Mouse (Mus musculus): ENCODE measurements around the gene Parvb.

The Parvb gene

DNA sequence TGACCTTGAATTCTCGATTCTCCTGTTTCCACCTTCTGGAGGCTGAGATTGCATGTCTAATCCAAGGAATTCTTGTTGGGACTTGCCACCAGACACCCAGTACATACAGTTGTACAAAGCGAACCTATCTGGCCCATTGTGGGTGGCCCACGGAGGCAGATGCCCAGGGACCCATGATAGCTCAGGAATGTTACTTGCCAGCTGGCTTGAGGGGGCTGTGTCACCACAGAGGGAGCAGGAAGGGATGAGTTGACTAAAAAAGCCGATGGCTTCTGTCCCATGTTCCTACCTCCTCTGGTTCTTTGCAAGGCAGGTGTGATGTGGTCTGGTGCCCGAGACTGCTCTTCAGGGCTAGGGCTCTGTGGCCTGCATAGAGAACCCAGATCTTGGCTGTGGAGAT lies 59.3 kb downstream of the Parvb start:
- DNase-seq (ENCODE audit: low spot score in 2 of 2): no peak

- no peak for DNase-seq (ENCODE audit: low spot score in 2 of 2)
These were observed 61.7 kb downstream of the Parvb start for GRCm38 (mm10) chr15:84293590-84293989.

GRCm38 (mm10) chr15:84294391-84294790 lies 62.5 kb downstream of the Parvb start:
- DNase-seq (ENCODE audit: low spot score in 2 of 2): no peak

DNA sequence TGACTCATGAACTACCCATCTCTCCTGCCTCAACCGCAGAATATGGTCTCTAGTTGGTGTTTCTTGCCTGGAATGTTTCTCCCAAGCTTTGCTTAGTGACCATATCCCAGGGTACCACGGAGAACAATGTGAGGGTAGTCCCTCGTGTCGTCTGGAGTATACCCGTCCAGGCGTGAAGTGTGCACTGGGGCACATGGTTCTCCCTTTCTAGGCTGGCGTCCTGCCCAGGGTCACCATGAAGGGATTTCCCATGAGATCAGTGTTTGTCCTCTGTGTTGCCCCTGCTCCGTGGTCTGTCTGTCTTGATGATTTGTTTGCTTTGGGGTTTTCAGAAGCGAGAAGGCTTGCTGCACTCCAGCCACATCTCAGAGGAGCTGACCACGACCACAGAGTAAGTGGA lies 63.4 kb downstream of the Parvb start:
- no peak for DNase-seq (ENCODE audit: low spot score in 2 of 2)

DNA sequence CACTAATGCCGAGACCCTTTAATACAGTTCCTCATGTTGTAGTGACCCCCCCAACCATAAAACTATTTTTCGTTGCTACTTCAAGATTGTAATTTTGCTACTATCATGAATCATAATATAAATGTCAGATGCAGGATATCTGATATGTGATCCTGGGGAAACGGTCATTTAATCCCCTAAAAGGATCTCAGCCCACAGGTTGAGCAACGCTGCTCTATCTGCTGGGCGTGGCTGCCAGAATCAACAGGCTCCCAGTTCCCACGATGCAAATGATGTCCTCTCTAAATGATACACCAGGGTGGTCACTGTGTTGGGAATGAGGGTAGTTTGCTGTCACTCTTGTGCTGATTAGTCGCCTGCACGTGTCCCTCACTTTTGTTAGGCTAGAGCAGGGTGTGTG lies 65.6 kb downstream of the Parvb start:
- DNase-seq (ENCODE audit: low spot score in 2 of 2): no peak

DNA sequence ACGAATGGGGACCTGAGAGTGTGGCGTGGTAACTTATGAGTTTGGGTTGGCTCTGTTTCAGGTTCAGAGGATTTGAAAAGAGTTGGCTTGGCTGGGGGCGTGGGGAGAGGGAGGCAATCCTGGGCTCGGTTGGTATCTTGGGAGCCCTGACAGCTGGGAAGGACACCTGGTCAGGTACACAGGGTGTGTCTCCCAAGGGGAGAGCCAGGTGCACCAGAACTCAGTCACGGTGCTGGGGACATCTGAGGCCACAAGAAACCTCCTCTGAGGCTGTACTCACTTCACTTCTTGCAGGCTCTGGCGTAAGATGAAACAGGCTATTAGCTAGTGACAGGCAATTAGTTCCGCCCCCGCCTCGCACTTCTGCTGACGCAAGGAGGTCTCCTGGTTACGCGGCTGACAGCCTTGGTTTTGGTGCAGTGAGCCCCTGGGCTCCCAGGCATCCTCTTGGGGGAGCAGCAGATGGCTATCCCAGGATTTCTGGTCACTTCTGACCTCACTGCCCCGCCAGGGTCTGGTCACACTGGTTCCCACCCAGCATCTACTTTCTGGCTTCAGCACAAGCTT lies 67.0 kb downstream of the Parvb start:
- no peak for DNase-seq (ENCODE audit: low spot score in 2 of 2)

DNA sequence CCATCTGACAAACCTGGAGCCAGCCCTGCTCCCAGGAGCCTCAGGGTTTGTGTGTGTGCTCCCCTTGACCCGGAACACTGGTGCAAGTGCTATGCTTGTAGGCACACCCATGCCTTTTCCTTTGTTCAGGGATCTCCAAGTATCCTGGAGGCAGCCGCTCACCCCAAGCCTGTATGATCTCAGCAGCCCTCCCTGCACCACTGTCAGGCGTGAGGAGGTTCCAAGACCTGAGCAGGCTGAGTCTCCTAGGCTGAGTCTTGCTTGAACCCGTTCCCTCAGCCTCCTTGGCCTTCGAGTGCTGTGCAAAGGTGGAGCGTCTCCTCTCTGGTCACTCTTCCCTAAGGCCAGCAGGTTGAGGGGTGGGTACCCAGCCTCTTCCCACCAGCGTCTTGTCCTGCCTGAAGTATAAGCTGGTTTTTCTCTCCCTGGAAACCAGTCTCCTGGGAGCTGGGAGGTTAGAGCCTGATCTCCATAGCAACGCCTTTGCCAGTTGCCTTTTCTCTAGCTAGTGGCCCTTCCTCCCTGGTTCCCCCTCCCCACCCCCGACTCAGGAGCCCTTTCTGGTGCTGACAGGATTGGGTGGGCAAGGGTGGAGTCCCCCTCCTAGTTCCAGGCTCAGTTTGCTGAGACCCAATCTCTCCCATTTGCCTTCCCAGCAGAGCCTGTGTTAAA lies 68.0 kb downstream of the Parvb start:
- DNase-seq (ENCODE audit: low spot score in 2 of 2): no peak

DNA sequence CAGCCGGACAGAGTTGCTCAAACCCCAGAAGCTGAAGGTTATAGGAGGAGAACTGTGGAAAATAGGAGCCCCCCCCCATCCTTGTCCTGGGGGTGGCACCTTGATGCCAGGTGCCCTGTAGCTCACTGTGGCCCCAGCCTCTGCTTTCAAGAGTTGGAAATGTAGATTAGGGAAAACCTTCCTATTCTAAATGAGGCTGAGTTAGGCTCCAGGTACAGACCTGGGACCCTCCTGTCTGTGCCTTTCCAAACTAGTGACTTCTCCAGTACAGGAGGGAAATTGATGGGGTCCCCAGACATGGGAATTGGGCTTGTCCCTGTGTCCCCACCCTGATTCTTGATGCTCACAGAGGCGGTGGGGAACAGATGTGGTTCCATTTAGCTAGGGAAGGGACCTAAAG lies 68.7 kb downstream of the Parvb start:
- no peak for DNase-seq (ENCODE audit: low spot score in 2 of 2)

DNA sequence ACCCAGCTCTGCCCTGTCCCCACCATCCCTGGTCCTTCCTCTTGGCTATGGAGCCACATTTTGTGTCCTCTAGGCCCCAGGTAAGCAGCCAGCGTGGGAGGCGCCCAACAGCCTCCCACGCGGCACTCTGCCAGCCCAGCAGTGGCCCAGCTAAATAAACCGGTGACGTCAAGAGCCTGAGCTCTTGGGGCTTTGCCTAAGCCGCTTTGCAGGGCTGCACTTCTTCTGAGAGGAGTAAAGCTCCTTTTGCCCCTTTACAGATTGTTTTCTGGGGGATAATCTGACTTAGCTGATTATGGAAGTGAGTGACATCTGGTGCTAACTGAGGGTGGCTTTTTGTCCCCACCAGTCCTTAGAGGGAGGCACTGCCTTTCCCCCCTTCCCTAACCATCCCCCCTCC lies 69.2 kb downstream of the Parvb start:
- DNase-seq (ENCODE audit: low spot score in 2 of 2): peak in 1 of 2 experiments; percentile 42

GRCm38 (mm10) chr15:84301641-84302420 lies 70.0 kb downstream of the Parvb start:
- DNase-seq (ENCODE audit: low spot score in 2 of 2): no peak

DNA sequence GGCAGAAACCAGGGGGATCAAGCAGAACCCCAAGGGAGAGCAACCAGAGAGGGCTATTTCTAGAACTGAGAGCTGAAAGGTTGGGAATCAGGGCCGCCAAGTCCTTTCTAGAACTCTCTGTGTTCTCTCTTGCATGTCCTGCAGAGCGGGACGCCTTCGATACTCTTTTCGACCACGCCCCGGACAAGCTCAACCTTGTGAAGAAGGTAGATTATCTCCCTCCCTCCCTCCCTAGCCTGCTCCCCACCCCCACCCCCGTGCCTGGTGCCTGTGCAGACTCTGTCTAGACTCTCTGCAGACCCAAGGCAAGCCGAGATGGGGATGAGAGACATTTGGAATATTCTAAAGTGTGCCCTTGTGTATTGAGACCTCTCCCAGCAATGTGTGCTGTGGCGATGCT lies 71.4 kb downstream of the Parvb start:
- DNase-seq (ENCODE audit: low spot score in 2 of 2): no peak

- DNase-seq (ENCODE audit: low spot score in 2 of 2): no peak
These were observed 73.5 kb downstream of the Parvb start for GRCm38 (mm10) chr15:84305333-84305732.

GRCm38 (mm10) chr15:84310271-84310670 lies 78.4 kb downstream of the Parvb start:
- DNase-seq (ENCODE audit: low spot score in 2 of 2): no peak

- DNase-seq (ENCODE audit: low spot score in 2 of 2): no peak
These were observed 79.6 kb downstream of the Parvb start for GRCm38 (mm10) chr15:84311295-84312085.

DNA sequence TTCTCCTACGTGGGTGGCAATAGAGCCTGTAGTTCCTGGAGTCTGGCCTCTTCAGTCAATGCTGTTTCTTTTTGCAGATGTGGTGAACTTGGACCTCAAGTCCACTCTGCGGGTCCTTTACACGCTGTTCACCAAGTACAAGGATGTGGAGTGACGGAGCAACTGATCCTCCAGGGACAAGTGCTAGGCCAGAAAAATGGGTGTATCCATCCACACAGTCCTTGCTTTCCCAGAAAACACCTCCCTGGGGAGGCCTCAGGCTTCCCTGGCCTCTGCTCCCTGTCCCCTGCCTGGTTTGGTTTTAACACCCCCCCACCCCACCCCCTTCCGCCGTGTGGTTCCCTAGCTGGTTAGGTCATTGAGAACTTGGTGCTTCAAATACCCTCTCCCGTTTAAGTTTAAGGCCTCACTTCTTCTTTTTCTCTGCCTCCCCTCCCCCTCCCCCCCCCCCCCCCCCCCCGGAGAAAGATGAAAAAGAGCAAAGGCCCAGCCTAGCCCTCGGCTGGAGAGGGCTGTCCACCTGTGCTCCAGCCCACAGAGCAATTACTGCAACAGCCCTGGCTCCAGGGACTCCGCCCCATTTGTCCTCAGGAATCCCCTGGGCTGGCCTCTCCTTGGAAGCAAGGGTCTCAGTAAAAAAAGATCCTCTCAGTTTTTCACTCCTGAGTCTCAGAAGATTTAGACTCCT lies 81.2 kb downstream of the Parvb start:
- DNase-seq (ENCODE audit: low spot score in 2 of 2): peak; percentile 47

DNA sequence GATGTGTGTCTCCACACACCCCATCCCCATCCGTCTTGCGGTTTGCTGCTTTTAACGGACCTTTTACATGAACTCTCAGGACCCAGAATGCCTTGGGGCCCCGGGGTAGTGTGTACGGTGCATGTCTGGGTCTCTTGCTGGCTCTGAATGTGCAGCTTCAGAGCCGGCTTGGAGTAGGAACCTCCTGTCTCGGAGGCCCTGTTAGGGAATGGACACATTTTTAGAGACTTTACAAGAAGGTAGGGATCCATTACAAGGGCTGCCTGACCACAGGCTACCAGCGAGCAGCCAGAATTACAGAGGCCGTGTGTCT lies 81.7 kb downstream of the Parvb start:
- no peak for DNase-seq (ENCODE audit: low spot score in 2 of 2)

- DNase-seq (ENCODE audit: low spot score in 2 of 2): no peak
These were observed 82.7 kb downstream of the Parvb start for GRCm38 (mm10) chr15:84314420-84315080.

DNA sequence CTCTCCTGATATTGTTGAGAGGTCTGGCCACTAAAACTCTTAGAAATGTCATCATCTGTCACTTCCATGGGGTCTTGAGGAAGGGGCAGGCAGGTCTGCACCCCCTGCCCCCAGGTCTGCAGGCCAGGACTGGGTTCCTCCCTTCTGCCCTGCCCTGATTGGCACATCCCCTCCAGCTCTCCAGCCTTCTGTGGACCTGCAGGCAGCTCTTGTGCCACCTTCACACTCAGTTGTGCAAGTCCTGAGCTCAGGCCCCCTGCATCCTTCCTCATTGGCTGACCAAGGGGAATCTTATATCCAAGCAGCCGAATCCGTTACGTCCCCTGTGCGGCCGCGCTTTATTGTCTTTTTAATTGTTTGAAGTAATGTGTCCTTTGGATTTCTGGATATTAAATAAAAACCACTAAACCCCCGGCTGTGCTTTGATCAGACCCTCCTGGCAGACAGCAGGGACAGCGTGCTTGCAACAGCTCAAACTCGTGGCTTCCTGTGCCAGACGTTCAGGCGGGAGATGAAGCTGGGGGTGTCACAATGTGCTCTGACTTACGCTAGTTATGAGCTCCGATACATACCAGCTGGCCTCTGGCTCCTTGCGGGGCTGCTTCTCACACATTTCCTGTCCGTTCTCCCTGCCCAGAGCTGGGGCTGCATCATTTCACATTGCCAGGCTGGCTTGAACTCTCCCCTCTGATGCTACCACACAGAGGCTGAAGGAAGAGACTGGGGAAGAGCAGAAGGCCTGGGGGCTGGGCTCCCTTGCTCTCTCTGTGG lies 83.6 kb downstream of the Parvb start:
- no peak for DNase-seq (ENCODE audit: low spot score in 2 of 2)

DNA sequence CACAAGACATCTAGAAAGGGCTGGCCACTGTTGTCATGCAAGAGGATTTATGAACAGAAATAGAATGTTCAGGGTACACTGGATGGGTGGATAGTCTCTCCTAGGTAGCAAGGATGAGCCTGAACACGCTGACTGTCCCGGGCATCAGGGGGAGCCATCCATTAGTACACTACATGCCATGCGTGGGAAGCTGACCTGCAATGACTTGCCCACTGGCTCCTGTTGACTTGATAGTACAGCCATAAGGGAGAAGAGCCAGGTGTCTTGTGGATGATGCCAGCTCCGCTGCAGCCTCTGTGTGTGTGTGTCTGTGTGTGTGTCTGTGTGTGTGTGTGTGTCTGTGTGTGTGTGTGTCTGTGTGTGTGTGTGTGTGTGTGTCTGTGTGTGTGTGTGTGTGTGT lies 87.5 kb downstream of the Parvb start:
- DNase-seq (ENCODE audit: low spot score in 2 of 2): no peak

- DNase-seq (ENCODE audit: low spot score in 2 of 2): peak in 1 of 2 experiments; percentile 52
These were observed 89.8 kb downstream of the Parvb start for GRCm38 (mm10) chr15:84321544-84322174.
